Mouse (Mus musculus) erythroblast, adult 5-6 weeks (primary cell): ENCODE data around the gene Esp22. TPM values are rescaled to one million over a fixed set of nuclear protein-coding genes. Genes with fewer than 3 reads are reported as not detected.
"Not testable (repeated sequence)": the region's sequence is repeated elsewhere in the genome, so short reads cannot be mapped to it uniquely, and the experiment has no call there.

Experiments
- ATAC-seq: replicated peaks from 2 replicates; pipeline ENCODE4 v1.8.0; 2016; ENCODE audit warnings: moderate number of reproducible peaks, mild to moderate bottlenecking, moderate TSS enrichment, inconsistent platforms; ENCODE audit not compliant: poor library complexity, low FRiP score, severe bottlenecking
- total RNA-seq, 2 experiments: library from RNA; stranded (forward) in 1 of 2; stranded (reverse) in 1 of 2; fragments of 150-400 nt in 1 of 2; fragments of 200-764, 138-1000 nt in 1 of 2; gene quantifications; 2 replicates each; pipeline versions ENCODE4 v1.2.3 to v1.2.4; 2015 to 2017; ENCODE audit warnings: low replicate concordance in 2 of 2

The Esp22 gene
- total RNA-seq (2015; ENCODE audit: low replicate concordance) (not detected in 2 replicates), total RNA-seq (2017; ENCODE audit: low replicate concordance) (not detected in 2 replicates)

DNA sequence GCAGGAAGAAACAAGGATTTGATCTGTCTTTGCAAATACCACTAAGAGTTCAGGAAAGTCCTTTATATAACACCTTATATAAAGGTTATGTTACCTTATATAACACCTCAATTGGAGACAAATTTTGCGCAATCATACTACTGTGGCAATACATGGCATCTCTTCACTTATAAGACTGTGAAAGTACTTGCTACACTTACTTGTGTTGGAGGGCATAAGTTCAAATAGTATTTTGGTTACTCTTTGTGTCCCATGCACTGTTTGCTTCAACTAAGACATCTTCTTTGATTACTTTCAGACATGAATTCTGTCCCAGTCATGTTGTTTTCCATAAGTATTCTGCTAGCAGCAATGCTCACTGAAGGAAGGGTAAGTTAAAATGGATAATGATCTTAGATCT lies at the start of gene Esp22:
Gene Esp22, plus strand, starts transcription at position 301 of the 400 bp plus-strand sequence.
- no peak for ATAC-seq

DNA sequence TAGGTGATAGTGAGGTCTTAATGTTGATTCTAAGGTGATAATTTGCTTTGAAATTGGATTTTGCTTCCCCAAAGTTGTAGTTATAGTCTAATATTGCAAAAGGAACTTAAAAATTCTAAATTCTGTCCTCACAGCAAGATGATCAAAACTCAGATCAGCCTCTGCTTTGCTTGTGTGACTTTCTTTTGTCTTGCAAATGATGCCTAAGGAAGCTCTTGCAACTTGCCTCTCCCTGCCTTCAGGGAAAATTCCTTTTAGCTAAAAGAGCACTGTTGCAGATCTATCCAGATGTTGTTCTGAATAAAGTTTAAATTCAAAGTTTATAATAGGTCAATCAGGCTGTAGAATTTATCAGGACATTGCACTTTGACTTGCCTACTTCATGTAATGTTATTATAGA lies 31.5 kb upstream of the Esp22 start:
- ATAC-seq, result no peak

DNA sequence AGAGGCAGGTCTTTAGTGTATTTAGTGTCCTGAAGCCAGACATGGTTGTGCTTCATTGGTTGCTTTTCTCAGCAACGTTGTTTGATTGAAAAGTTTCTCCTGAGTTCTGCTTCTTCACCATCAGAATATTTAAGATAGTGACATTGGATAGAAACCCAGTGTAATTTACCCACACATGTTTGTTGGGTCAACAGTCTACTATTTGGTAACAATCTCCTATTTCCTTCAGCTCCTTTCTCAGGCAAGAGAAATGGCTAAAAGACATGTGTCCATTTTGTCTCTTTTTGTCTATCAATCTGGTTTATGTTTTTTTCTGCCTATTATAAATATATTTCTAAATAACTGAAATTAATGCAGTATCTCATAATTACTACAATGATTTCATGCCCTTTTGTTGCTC lies 18.2 kb upstream of the Esp22 start, which contains the start of gene Esp23:
Gene Esp23, minus strand, starts transcription at position 101 of the 400 bp plus-strand sequence.
- no peak for ATAC-seq

DNA sequence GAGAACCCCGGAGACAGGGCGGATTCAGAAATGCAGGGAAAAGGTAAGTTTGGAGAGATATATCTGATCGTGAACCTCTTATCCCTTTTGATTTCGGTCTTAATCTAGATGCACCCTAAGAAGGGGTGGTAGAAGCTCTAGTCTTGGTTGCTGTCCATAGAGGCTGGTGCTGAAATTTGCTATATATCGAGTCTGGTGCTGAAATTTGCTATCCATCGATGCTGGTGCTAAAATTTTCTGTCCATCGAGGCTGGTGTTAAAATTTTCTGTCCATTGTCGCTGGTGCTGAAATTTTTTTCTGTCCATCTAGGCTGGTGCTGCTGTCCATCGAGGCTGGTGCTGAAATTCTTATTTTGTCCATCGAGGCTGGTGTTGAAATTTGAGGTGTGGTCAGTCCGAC lies 12.0 kb downstream of the Esp22 start:
- not testable (repeated sequence) for ATAC-seq

DNA sequence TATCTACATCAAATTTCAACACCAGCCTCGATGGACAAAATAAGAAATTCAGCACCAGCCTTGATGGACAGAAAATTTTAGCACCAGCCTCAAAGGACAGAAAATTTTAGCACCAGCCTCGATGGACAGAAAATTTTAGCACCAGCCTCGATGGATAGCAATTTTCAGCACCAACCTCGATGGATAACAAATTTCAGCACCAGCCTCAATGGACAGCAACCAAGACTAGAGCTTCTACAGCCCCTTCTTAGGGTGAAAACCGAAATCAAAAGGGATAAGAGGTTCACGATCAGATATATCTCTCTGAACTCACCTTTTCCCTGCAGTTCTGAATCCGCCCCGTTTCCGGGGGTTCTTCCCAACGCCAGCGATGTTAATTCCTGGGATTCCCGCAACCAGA lies 34.0 kb downstream of the Esp22 start:
- not testable (repeated sequence) for ATAC-seq

Other genes with a start within 250 kb of the Esp22 start
- not detected in 2 replicates for gene Esp24, start 58.6 kb upstream of the Esp22 start, total RNA-seq (2015; ENCODE audit: low replicate concordance)
- gene Esp24, start 58.6 kb upstream of the Esp22 start, total RNA-seq (2017; ENCODE audit: low replicate concordance), result not detected in 2 replicates
- not detected in 2 replicates for gene Gm21903, start 52.0 kb upstream of the Esp22 start, total RNA-seq (2015; ENCODE audit: low replicate concordance)
- gene Gm21903, start 52.0 kb upstream of the Esp22 start, total RNA-seq (2017; ENCODE audit: low replicate concordance), result not detected in 2 replicates
- not detected in 2 replicates for gene Esp23, start 18.3 kb upstream of the Esp22 start, total RNA-seq (2015; ENCODE audit: low replicate concordance)
- gene Esp23, start 18.3 kb upstream of the Esp22 start, total RNA-seq (2017; ENCODE audit: low replicate concordance), result not detected in 2 replicates